Mouse (Mus musculus) spleen, adult 2 months (tissue): ENCODE measurements around the gene Map3k3.

Experiments used
- CTCF ChIP-seq: fragments of 200-500 bp; IDR thresholded peaks from 2 replicates; pipeline ENCODE4 v1.5.1; 2011; ENCODE audit warnings: mild to moderate bottlenecking, inconsistent platforms; ENCODE audit not compliant: insufficient read depth, insufficient read length, insufficient replicate concordance; ENCODE audit errors: extremely low read depth
- POLR2A ChIP-seq: fragments of 200-500 bp; IDR thresholded peaks from 2 replicates; pipeline ENCODE4 v1.6.1; 2011; ENCODE audit warnings: low read depth, low read length, inconsistent platforms

GRCm38 (mm10) chr11:106037418-106037751 lies 47.0 kb upstream of the Map3k3 start:
- TF ChIP-seq CTCF (no peak), POLR2A (no peak)
